Mouse (Mus musculus) intestine, embryonic 15.5 days (tissue): ENCODE data around the gene Pkd1. TPM values are rescaled to one million over a fixed set of nuclear protein-coding genes. Genes with fewer than 3 reads are reported as not detected.

Source experiments
- ATAC-seq: fragments of 200-750 bp; cut with Nextera tagmentation; 2 replicates; pipeline ENCODE4 v1.8.0; 2017; ENCODE audit warnings: moderate TSS enrichment, moderate library complexity
- H3K27ac ChIP-seq: fragments of 300-500 bp; sonication (generic); 2 replicates; pipeline ENCODE4 v1.5.1; 2015; ENCODE audit warnings: mild to moderate bottlenecking, inconsistent platforms
- H3K27me3 ChIP-seq: fragments of 300-500 bp; sonication (generic); replicated peaks from 2 replicates; pipeline ENCODE4 v1.6.1; 2015; ENCODE audit warnings: inconsistent platforms
- H3K36me3 ChIP-seq: fragments of 300-500 bp; sonication (generic); 2 replicates; pipeline ENCODE4 v1.6.1; 2015; ENCODE audit warnings: inconsistent platforms
- H3K4me1 ChIP-seq: fragments of 300-500 bp; sonication (generic); replicated peaks from 2 replicates; pipeline ENCODE4 v1.6.1; 2015; ENCODE audit warnings: inconsistent platforms
- H3K4me2 ChIP-seq: fragments of 300-500 bp; sonication (generic); replicated peaks from 2 replicates; pipeline ENCODE4 v1.6.1; 2015; ENCODE audit warnings: mild to moderate bottlenecking, inconsistent platforms
- H3K4me3 ChIP-seq: fragments of 300-500 bp; sonication (generic); replicated peaks from 2 replicates; pipeline ENCODE4 v1.5.1; 2015; ENCODE audit warnings: inconsistent platforms
- H3K9ac ChIP-seq: fragments of 300-500 bp; sonication (generic); 2 replicates; pipeline ENCODE4 v1.6.1; 2015; ENCODE audit warnings: inconsistent platforms
- H3K9me3 ChIP-seq: fragments of 300-500 bp; sonication (generic); 2 replicates; pipeline ENCODE4 v1.6.1; 2016; ENCODE audit warnings: inconsistent platforms
- WGBS: fragments of 180-500 bp; shearing (Covaris S2); methylation state at CpG from one replicate; pipeline ENCODE4 v1.1.7; 2015; 5-methylcytosine and 5-hydroxymethylcytosine counted together
- polyA plus RNA-seq: library from polyadenylated mRNA; unstranded; fragments of >200 nt; fragmentation: Nextera tagmentation; extraction: Ambion mirVana; gene quantifications from 2 replicates; pipeline ENCODE4 v1.2.1, GENCODE M21; 2015

Gene Pkd1
- polyA plus RNA-seq, 1 experiment from 2014 or later = 16.9 TPM

DNA sequence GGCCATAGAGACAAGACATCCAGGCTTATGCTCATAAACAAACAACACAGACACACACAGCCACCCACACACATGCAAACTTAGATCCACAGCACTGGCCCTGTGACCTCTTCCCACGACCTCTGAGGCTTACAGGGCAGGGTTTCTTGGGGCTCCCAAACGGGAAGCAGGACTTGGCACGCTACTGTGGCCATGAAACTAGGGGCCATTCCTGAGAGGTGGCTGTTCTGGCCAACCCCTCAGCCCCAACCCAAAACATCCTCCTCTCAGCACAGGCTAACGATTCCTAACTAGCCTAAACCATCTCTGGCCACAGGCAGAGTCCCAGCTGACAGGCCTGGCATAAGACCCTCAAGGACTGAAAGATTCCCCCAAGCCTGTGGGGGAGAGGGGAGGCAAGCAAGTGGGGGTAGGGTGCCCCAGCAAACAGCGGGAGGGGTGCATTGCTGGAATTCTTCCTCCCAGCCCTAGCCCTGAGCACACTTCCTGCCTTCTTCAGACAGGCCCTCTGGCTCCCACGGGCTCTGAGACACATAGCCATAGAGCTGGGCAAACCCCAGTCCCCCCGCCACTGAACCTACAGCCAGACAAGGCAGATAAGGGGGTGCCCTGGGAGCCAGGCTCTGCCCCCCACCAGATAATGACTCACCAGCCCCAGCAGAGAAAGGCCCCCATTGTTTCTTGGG, 94.5 kb downstream of the Pkd1 start:
- Histone ChIP-seq H3K9ac (0 out of 2 replicates have a peak overlapping the region, but pooled peaks have one; percentile 13), H3K4me2 (peak overlapping the region; percentile 24; the same call in 1 of the 2 replicates), H3K27me3 (no peaks in the 10 kb centered on the region), H3K27ac (peak overlapping the region; percentile 81), H3K4me1 (peaks cover 39% of the 10 kb centered on the region), H3K36me3 (peaks cover 6% of the 10 kb centered on the region; the same call in 1 of the 2 replicates), H3K9me3 (no peaks in the 10 kb centered on the region), H3K4me3 (no peak overlapping the region)
- WGBS = 32% methylated on average over 7 of the region's 7 CpGs
- ATAC-seq = peak; percentile 52

- Histone ChIP-seq H3K4me1 (peaks cover 37% of the 10 kb centered on the region), H3K4me2 (peak overlapping the region; percentile 24; the same call in 1 of the 2 replicates), H3K27me3 (no peaks in the 10 kb centered on the region), H3K36me3 (peaks cover 6% of the 10 kb centered on the region; the same call in 1 of the 2 replicates), H3K9ac (0 out of 2 replicates have a peak overlapping the region, but pooled peaks have one; percentile 13), H3K9me3 (no peaks in the 10 kb centered on the region), H3K27ac (peak overlapping the region; percentile 81), H3K4me3 (no peak overlapping the region)
- 76% methylated on average over 9 of the region's 9 CpGs for WGBS
- peak; percentile 18; the same call in 1 of the 2 replicates for ATAC-seq
Observed at GRCm38 (mm10) chr17:24644875-24645721, 95.5 kb downstream of the Pkd1 start.

DNA sequence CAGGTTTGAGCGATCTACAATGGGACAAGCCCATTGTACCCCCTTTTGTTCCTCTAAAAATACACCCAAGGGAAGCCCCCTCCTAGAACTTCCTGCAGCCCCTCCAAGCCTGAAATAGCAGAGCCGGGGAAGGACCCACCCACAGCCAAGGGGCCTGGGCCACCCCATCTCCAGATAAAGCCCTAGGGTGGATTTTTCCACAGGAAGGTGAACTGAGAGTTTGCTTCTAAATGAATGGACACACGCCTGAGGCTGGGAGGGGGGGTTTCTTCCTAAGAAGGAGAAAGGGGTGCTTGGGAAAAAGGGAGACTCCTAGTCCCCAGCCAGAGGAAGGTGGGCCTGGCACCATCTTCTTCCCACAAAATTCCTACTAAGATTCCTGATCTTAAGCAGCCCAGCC, 96.3 kb downstream of the Pkd1 start:
- no peaks in the 10 kb centered on the region for H3K36me3 ChIP-seq
- ATAC-seq = no peak
- peak overlapping the region; percentile 81 for H3K27ac ChIP-seq
- H3K4me3 ChIP-seq = no peak overlapping the region
- peaks cover 40% of the 10 kb centered on the region for H3K4me1 ChIP-seq
- no peaks in the 10 kb centered on the region for H3K9me3 ChIP-seq
- 75% methylated on average over 3 of the region's 3 CpGs for WGBS
- no peaks in the 10 kb centered on the region for H3K27me3 ChIP-seq
- H3K4me2 ChIP-seq = no peak overlapping the region
- H3K9ac ChIP-seq = no peak overlapping the region

Other genes with a start within 250 kb of the Pkd1 start
- 0.06 TPM in 1 of 2 replicates, not detected in the other for gene Abca17, start 198.8 kb upstream of the Pkd1 start, polyA plus RNA-seq
- gene Abca3, start 197.9 kb upstream of the Pkd1 start, polyA plus RNA-seq = 10.1 and 11.1 TPM in 2 replicates
- 250 and 257 TPM in 2 replicates for gene Rnps1, start 135.3 kb upstream of the Pkd1 start, polyA plus RNA-seq
- gene Eci1, start 123.2 kb upstream of the Pkd1 start, polyA plus RNA-seq = 122 and 137 TPM in 2 replicates
- 1.4 and 2.1 TPM in 2 replicates for gene Dnase1l2, start 106.7 kb upstream of the Pkd1 start, polyA plus RNA-seq
- gene E4f1, start 79.5 kb upstream of the Pkd1 start, polyA plus RNA-seq = 23.0 and 29.3 TPM in 2 replicates
- 79.9 and 80.6 TPM in 2 replicates for gene Pgp, start 79.4 kb upstream of the Pkd1 start, polyA plus RNA-seq
- gene Bricd5, start 76.0 kb upstream of the Pkd1 start, polyA plus RNA-seq = 0.40 and 0.68 TPM in 2 replicates
- gene Mlst8, start 70.8 kb upstream of the Pkd1 start, polyA plus RNA-seq = 25.2 and 27.3 TPM in 2 replicates
- gene Caskin1, start 61.2 kb upstream of the Pkd1 start, polyA plus RNA-seq = 1.5 and 1.8 TPM in 2 replicates
- gene Traf7, start 21.9 kb upstream of the Pkd1 start, polyA plus RNA-seq = 81.6 and 89.3 TPM in 2 replicates
- gene Rab26, start 15.6 kb upstream of the Pkd1 start, polyA plus RNA-seq = 5.2 and 8.7 TPM in 2 replicates
- 41.0 and 45.7 TPM in 2 replicates for gene Tsc2, start 82.8 kb downstream of the Pkd1 start, polyA plus RNA-seq
- gene Nthl1, start 82.8 kb downstream of the Pkd1 start, polyA plus RNA-seq = 15.6 and 18.1 TPM in 2 replicates
- 43.9 and 49.2 TPM in 2 replicates for gene Slc9a3r2, start 100.5 kb downstream of the Pkd1 start, polyA plus RNA-seq
- 0.30 and 0.56 TPM in 2 replicates for gene Npw, start 108.6 kb downstream of the Pkd1 start, polyA plus RNA-seq
- 20.0 and 20.5 TPM in 2 replicates for gene Zfp598, start 119.9 kb downstream of the Pkd1 start, polyA plus RNA-seq
- gene Syngr3, start 140.1 kb downstream of the Pkd1 start, polyA plus RNA-seq = 7.0 and 7.7 TPM in 2 replicates
- gene Gfer, start 146.3 kb downstream of the Pkd1 start, polyA plus RNA-seq = 41.8 and 45.9 TPM in 2 replicates
- 10.3 and 10.4 TPM in 2 replicates for gene Noxo1, start 146.4 kb downstream of the Pkd1 start, polyA plus RNA-seq
- gene Tbl3, start 157.8 kb downstream of the Pkd1 start, polyA plus RNA-seq = 67.3 and 67.5 TPM in 2 replicates
- gene Rnf151, start 168.2 kb downstream of the Pkd1 start, polyA plus RNA-seq = 0.11 and 0.19 TPM in 2 replicates
- 1,514 and 1,667 TPM in 2 replicates for gene Rps2, start 168.3 kb downstream of the Pkd1 start, polyA plus RNA-seq
- 303 and 319 TPM in 2 replicates for gene Ndufb10, start 174.6 kb downstream of the Pkd1 start, polyA plus RNA-seq
- not detected in 2 replicates for gene Rpl3l, start 178.0 kb downstream of the Pkd1 start, polyA plus RNA-seq
- 32.4 and 33.9 TPM in 2 replicates for gene Msrb1, start 186.8 kb downstream of the Pkd1 start, polyA plus RNA-seq
- gene Hs3st6, start 203.2 kb downstream of the Pkd1 start, polyA plus RNA-seq = 0.78 and 0.81 TPM in 2 replicates